8 mouse cellular contexts compared by ENCODE assay signal in the genomic region with DNA sequence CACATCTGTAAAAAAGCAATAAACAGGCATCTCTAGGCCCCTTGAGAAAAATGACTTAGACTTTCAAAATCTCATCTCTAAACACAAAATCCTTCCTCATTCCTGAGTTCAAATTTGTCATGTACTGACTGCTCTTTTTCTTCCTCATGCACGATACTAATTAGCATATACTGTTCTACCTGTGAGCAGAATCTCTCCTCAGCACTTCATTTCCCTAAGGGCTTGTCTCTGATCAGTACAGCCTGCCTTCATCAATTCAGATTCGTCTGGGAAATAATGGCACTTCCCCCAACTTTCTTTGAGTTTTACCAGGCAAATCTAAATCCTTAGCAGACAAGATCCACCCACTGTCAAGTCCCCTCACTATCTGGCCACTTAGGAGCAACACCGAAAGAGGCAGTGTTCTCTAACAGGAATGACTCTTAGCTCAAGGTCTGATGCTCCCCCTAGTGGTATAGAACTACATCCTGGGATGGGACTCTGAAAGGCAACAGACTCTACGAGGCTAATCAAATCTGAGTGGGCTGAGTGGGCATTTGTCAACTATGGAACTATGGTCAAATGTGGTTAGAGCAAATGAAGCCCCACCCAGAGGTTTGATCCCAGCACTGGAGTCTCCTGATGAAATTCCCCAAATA.
DNase-seq lines count a peak whose midpoint lies in the region; ATAC-seq and TF ChIP-seq lines count a peak whose summit lies in the region.

No protein-coding gene starts in this region.

- TF ChIP-seq POLR2A in spleen, adult 2 months (IDR thresholded peaks at IDR 0.05; ENCODE audit: low read depth, low read length): no peak

- H3K4me3 ChIP-seq in spleen, adult 2 months (ENCODE audit: extremely low read depth, insufficient read depth, insufficient read length): no peak overlapping the region

- TF ChIP-seq CTCF in spleen, adult 2 months (IDR thresholded peaks at IDR 0.05; ENCODE audit: extremely low read depth, insufficient read depth, insufficient read length, insufficient replicate concordance): peak; percentile 46; the same call in 1 of the 2 replicates

- no peaks in the 10 kb centered on the region for H3K36me3 ChIP-seq in spleen, adult 2 months (ENCODE audit: control insufficient read depth, insufficient read depth, low read length)

- H3K27ac ChIP-seq in spleen, adult 2 months (ENCODE audit: insufficient read depth, low read length): no peak overlapping the region

- no peaks in the 10 kb centered on the region for H3K4me1 ChIP-seq in spleen, adult 2 months (ENCODE audit: control insufficient read depth, insufficient read depth, insufficient read length)

- DNase-seq in left cerebral cortex, adult 11 months (ENCODE audit: low spot score): peak; percentile 22
- no peak for DNase-seq in left cerebral cortex, adult 18-20 months (ENCODE audit: low spot score in 2 of 2)
- peak; percentile 76 for DNase-seq in brain, adult 2 months (ENCODE audit: low read depth, low spot score)
- peak; percentile 39 for DNase-seq in heart, postnatal 4 days
- peak; percentile 44 for DNase-seq in large intestine, adult 2 months (ENCODE audit: low read depth, low spot score)
- DNase-seq in spleen, adult 2 months (ENCODE audit: low read depth in 1 of 2, low spot score in 2 of 2): peak; percentile 27 to 52

- 19% methylated on average over 4 of the region's 4 CpGs for WGBS in large intestine, adult 2 months
- WGBS in spleen, adult 2 months: 16% methylated on average over 4 of the region's 4 CpGs

- no peaks in the 10 kb centered on the region for H3K27me3 ChIP-seq in spleen, adult 2 months (ENCODE audit: control insufficient read depth, insufficient read depth, low read length)

- ATAC-seq in erythroblast, adult 5-6 weeks (replicated peaks; ENCODE audit: low FRiP score, poor library complexity, severe bottlenecking): peak; percentile 93
- peak; percentile 93 for ATAC-seq in megakaryocyte, adult 5-6 weeks (ENCODE audit: poor library complexity, severe bottlenecking)

Comparison
In these comparisons a context has a peak if more than half of its experiments do, and no peak if none do; other contexts are left out.
1. DNase-seq: peak in left cerebral cortex, adult 11 months (single experiment), brain, adult 2 months (single experiment), heart, postnatal 4 days (single experiment), large intestine, adult 2 months (single experiment) and spleen, adult 2 months (2 of 2); none in left cerebral cortex, adult 18-20 months (0 of 2).